Mouse (Mus musculus): ENCODE data around the gene Tanc2. TPM values are rescaled to one million over a fixed set of nuclear protein-coding genes. Genes with fewer than 3 reads are reported as not detected.

Gene Tanc2
- polyA plus RNA-seq, 1 experiment: 1.6 TPM

GRCm38 (mm10) chr11:105626201-105626600 lies 36.4 kb downstream of the Tanc2 start:
- WGBS: 92% methylated on average over 1 of the region's 1 CpGs
- DNase-seq (ENCODE audit: low read depth, low spot score): no peak

DNA sequence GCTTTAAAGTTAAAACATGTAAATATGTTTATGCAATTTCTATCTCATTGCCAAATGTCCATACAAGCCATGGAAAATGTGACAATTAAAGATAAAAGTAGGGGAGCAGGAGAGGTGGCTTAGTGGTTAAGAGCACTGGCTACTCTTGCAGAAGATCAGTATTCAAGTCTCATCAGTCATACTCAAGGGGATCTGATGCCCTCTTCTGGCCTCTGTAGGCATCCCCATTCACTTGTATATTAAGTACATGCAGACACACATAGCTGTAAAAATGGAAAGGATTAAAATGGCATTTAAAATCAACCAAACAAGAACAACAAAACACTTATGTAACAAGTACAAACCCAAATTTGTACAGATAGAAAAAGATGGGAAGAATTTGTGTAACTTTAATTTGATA lies 54.2 kb downstream of the Tanc2 start:
- no peak for DNase-seq (ENCODE audit: low read depth, low spot score)

GRCm38 (mm10) chr11:105648026-105648425 lies 58.2 kb downstream of the Tanc2 start:
- DNase-seq (ENCODE audit: low read depth, low spot score): no peak
- WGBS: 95% methylated on average over 2 of the region's 2 CpGs

- DNase-seq (ENCODE audit: low read depth, low spot score): no peak
- 65% methylated on average over 2 of the region's 2 CpGs for WGBS
Observed at GRCm38 (mm10) chr11:105654616-105655015, 64.8 kb downstream of the Tanc2 start.

- DNase-seq (ENCODE audit: low read depth, low spot score): no peak
- 68% methylated on average over 4 of the region's 4 CpGs for WGBS
Observed at GRCm38 (mm10) chr11:105655335-105655734, 65.5 kb downstream of the Tanc2 start.

GRCm38 (mm10) chr11:105667879-105668278 lies 78.1 kb downstream of the Tanc2 start:
- 100% methylated on average over 1 of the region's 1 CpGs for WGBS
- no peak for DNase-seq (ENCODE audit: low read depth, low spot score)

DNA sequence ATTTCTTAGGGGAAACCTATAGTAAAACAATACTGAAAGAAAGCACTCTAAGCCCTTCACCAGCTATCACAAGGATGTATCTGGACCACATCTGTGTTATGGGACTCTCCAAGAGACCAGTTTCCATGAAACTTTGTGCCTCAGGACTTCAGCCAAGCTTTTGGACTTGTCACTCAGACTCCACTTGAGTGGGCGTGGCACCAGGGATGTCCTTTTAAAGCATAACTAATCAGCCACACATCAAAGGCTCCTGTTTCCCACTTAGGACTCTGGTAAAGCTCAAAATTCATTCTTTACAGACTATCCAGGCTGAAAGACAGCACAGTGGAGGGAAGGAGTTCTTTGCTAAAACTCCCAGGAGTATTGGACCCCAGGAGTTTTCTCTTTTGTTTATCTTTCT lies 89.2 kb downstream of the Tanc2 start:
- no peak for DNase-seq (ENCODE audit: low read depth, low spot score)
- 96% methylated on average over 1 of the region's 1 CpGs for WGBS

- no peak for DNase-seq (ENCODE audit: low read depth, low spot score)
Observed at GRCm38 (mm10) chr11:105684747-105685146, 95.0 kb downstream of the Tanc2 start.

- WGBS: 67% methylated on average over 3 of the region's 3 CpGs
- no peak for DNase-seq (ENCODE audit: low read depth, low spot score)
Observed at GRCm38 (mm10) chr11:105700528-105700927, 110.7 kb downstream of the Tanc2 start.

DNA sequence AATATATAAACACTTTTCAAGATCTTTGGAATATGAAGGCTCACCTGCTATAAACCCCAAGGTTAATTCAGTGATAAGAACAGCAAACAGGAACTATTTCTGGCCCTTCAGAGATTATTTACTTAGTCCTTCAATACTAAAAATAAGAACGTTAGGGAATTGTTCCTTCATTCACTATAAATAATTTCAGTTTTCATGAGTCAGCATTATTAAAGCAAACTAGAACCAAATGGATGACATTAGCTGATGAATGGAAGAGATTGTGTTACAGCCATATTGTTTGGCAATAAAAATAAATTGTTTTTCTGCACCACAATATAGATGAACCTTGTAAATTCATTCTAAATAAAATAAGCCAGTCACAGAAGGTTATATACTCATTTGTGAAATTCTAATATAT lies 129.9 kb downstream of the Tanc2 start:
- no peak for DNase-seq (ENCODE audit: low read depth, low spot score)

DNA sequence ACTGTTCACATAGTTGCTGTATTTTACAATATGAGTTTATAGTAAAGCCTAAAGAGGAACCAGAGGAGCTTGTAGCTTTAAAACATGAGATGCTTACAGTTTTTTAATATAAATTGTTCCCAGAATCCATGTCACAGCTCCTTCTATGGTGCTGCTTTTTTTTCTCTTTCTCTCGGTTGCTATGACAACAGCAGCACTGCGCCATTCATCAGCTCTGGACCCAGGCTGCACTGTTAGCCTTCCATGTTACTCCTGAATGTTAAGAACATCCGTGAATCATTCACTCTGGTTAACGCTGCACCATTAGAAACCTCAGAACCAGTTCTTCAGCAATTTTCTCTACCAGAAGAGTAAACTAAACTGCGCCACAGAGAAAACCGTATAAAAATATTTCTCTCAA lies 141.8 kb downstream of the Tanc2 start:
- 62% methylated on average over 6 of the region's 6 CpGs for WGBS
- no peak for DNase-seq (ENCODE audit: low read depth, low spot score)

More for the DNA sequence above, 129.9 kb downstream of the Tanc2 start:
- 8% methylated on average over 1 of the region's 1 CpGs for WGBS

DNA sequence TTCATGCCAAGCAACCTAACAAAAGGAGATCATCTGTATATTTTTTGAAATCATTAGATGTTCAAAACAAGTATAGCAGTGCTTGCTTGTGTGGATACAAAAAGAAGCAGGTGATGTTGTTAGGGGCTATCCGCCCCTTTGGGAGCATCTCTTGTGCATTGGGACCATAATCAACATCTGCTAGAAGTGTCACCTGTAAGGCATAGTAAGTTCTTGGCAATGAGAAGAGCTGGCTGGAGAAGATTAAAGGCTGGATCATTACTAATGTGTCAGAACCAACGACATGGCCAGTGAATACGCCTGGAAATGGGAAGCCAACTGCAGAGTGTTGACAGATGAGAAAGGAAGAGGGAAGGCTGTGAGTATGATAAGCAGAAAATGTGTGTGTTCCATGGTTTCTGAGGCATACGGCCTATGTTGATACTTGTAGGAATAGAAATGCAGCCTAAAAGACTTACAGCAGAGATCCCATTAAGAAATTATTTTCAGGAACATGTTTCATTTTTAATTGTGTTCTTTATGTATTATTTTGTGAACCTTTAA lies 142.3 kb downstream of the Tanc2 start:
- WGBS: 75% methylated on average over 4 of the region's 4 CpGs
- no peak for DNase-seq (ENCODE audit: low read depth, low spot score)

GRCm38 (mm10) chr11:105743171-105743570 lies 153.4 kb downstream of the Tanc2 start:
- WGBS: 81% methylated on average over 1 of the region's 1 CpGs
- DNase-seq (ENCODE audit: low read depth, low spot score): no peak

- WGBS: 79% methylated on average over 2 of the region's 2 CpGs
- DNase-seq (ENCODE audit: low read depth, low spot score): no peak
Observed at GRCm38 (mm10) chr11:105749297-105750071, 159.7 kb downstream of the Tanc2 start.

DNA sequence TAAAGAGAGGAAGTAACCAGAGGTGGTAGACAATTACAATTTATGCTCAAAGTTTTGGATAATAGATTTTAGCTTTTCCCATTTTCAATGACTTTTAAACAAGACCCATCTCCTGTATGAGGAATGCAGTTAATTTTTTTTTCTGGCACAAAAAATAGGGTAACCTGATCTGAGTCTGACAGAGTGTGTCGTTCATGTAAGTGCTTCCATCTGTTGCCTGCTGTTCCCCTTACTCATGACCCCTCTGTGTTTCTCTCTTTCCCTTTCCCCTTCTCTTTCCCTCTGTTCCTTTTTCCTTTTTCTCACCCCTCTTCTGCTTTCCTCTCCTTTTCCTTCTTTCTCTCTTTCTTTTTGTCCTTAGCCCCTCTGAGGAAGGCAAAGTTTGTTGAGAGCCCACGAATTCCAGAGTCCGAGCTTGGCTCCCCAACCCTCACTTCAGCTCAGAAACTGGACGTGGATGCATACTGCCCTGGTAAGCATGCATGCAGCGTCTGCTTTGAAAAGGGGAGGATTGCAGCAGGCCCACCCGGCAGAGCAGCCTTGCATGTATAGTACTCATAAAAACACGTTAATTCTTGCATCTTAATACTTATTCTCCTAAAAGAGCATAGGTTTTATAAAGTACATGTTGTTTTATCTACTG lies 168.9 kb downstream of the Tanc2 start:
- DNase-seq (ENCODE audit: low read depth, low spot score): no peak
- 74% methylated on average over 7 of the region's 7 CpGs for WGBS

GRCm38 (mm10) chr11:105759413-105759812 lies 169.6 kb downstream of the Tanc2 start:
- WGBS: 81% methylated on average over 2 of the region's 2 CpGs

GRCm38 (mm10) chr11:105760346-105760745 lies 170.6 kb downstream of the Tanc2 start:
- 56% methylated on average over 4 of the region's 4 CpGs for WGBS
- DNase-seq (ENCODE audit: low read depth, low spot score): no peak

More at GRCm38 (mm10) chr11:105759413-105759812, 169.6 kb downstream of the Tanc2 start:
- no peak for DNase-seq (ENCODE audit: low read depth, low spot score)

GRCm38 (mm10) chr11:105777802-105778201 lies 188.0 kb downstream of the Tanc2 start:
- no peak for DNase-seq (ENCODE audit: low read depth, low spot score)

GRCm38 (mm10) chr11:105792501-105792900 lies 202.7 kb downstream of the Tanc2 start:
- DNase-seq (ENCODE audit: low read depth, low spot score): no peak

- no peak for DNase-seq (ENCODE audit: low read depth, low spot score)
- 91% methylated on average over 3 of the region's 3 CpGs for WGBS
Observed at GRCm38 (mm10) chr11:105803686-105804085, 213.9 kb downstream of the Tanc2 start.

DNA sequence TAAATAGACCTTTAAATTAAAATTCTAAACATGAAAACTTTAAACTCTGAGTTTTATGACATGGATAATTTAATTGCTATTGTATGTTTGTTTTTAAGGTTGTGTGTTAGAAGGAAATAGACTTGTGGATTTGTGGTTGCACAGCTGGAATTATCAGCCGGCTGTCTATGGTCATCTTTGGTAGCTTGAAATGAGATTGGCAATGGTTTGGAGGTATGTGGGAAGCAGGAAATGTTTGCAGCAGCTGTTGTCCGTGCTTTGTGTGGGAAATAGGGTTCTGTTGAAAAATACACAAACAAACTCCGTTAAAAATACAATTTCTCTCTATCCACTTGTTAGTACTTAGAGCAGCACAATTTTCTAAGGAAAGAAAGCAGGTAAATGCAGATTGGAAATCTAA lies 215.0 kb downstream of the Tanc2 start:
- DNase-seq (ENCODE audit: low read depth, low spot score): no peak
- 30% methylated on average over 3 of the region's 3 CpGs for WGBS

All from large intestine, adult 2 months (tissue).